Mouse (Mus musculus): ENCODE results near the gene Retreg2. TPM values are rescaled to one million over a fixed set of nuclear protein-coding genes. Genes with fewer than 3 reads are reported as not detected.
A peak's percentile ranks its signal among the peaks of the same experiment; 100 is the strongest.

Gene Retreg2
- polyA plus RNA-seq, 1 experiment from 2014 or later: 103 TPM

GRCm38 (mm10) chr1:75179334-75180104 lies 36.9 kb downstream of the Retreg2 start:
- 5% methylated on average over 23 of the region's 23 CpGs for WGBS
- H3K36me3 ChIP-seq: peaks cover 47% of the 10 kb centered on the region
- H3K27ac ChIP-seq (replicated peaks): peak overlapping the region; percentile 71
- peak overlapping the region; percentile 56 for H3K4me3 ChIP-seq
- H3K27me3 ChIP-seq: no peaks in the 10 kb centered on the region
- H3K9ac ChIP-seq (replicated peaks): peak overlapping the region; percentile 59
- peak overlapping the region; percentile 99 for H3K4me2 ChIP-seq (replicated peaks)
- ATAC-seq (replicated peaks): peak; percentile 46
- H3K9me3 ChIP-seq: no peaks in the 10 kb centered on the region
- peaks cover 30% of the 10 kb centered on the region for H3K4me1 ChIP-seq

- peaks cover 48% of the 10 kb centered on the region for H3K36me3 ChIP-seq
- H3K27ac ChIP-seq (replicated peaks): peak within 1 kb of the TSS; percentile 71
These were observed 37.6 kb downstream of the Retreg2 start, which contains the start of gene Abcb6 for GRCm38 (mm10) chr1:75180105-75180590. Abcb6 (minus strand) TSS chr1:75180392.

GRCm38 (mm10) chr1:75180741-75181140 lies 38.2 kb downstream of the Retreg2 start:
- peak overlapping the region; percentile 99 for H3K4me2 ChIP-seq (replicated peaks)
- H3K4me1 ChIP-seq: peaks cover 30% of the 10 kb centered on the region
- peak overlapping the region; percentile 22 for H3K9ac ChIP-seq (replicated peaks)
- peaks cover 48% of the 10 kb centered on the region for H3K36me3 ChIP-seq
- H3K27ac ChIP-seq (replicated peaks): 0 out of 2 replicates have a peak overlapping the region, but pooled peaks have one; percentile 71
- H3K27me3 ChIP-seq: no peaks in the 10 kb centered on the region
- 26% methylated on average over 7 of the region's 7 CpGs for WGBS
- no peaks in the 10 kb centered on the region for H3K9me3 ChIP-seq
- peak overlapping the region; percentile 56 for H3K4me3 ChIP-seq
- ATAC-seq (replicated peaks): peak; percentile 3; the same call in 1 of the 2 replicates

More at GRCm38 (mm10) chr1:75180105-75180590, 37.6 kb downstream of the Retreg2 start, which contains the start of gene Abcb6:
- Histone ChIP-seq H3K4me3 (peak within 1 kb of the TSS; percentile 56), H3K9me3 (no peaks in the 10 kb centered on the region), H3K27me3 (no peaks in the 10 kb centered on the region), H3K4me2 (replicated peaks) (peak within 1 kb of the TSS; percentile 99), H3K4me1 (peaks cover 30% of the 10 kb centered on the region), H3K9ac (replicated peaks) (peak within 1 kb of the TSS; percentile 59)
- ATAC-seq (replicated peaks): peak; percentile 94
- WGBS: under 1% methylated on average over 31 of the region's 31 CpGs

- Histone ChIP-seq H3K27me3 (no peaks in the 10 kb centered on the region), H3K4me3 (no peak overlapping the region), H3K4me2 (replicated peaks) (no peak overlapping the region), H3K36me3 (peaks cover 47% of the 10 kb centered on the region), H3K9ac (replicated peaks) (no peak overlapping the region), H3K27ac (replicated peaks) (no peak overlapping the region), H3K9me3 (no peaks in the 10 kb centered on the region), H3K4me1 (peaks cover 30% of the 10 kb centered on the region)
- ATAC-seq (replicated peaks): no peak
- 84% methylated on average over 4 of the region's 4 CpGs for WGBS
These were observed 38.8 kb downstream of the Retreg2 start for GRCm38 (mm10) chr1:75181377-75181870.

GRCm38 (mm10) chr1:75182160-75182559 lies 39.6 kb downstream of the Retreg2 start:
- ATAC-seq (replicated peaks): no peak
- H3K9ac ChIP-seq (replicated peaks): no peak overlapping the region
- no peaks in the 10 kb centered on the region for H3K9me3 ChIP-seq
- H3K4me2 ChIP-seq (replicated peaks): no peak overlapping the region
- peaks cover 30% of the 10 kb centered on the region for H3K4me1 ChIP-seq
- no peak overlapping the region for H3K27ac ChIP-seq (replicated peaks)
- no peaks in the 10 kb centered on the region for H3K27me3 ChIP-seq
- H3K4me3 ChIP-seq: no peak overlapping the region
- WGBS: 69% methylated on average over 4 of the region's 4 CpGs
- peaks cover 51% of the 10 kb centered on the region for H3K36me3 ChIP-seq

GRCm38 (mm10) chr1:75185495-75185894 lies 42.9 kb downstream of the Retreg2 start:
- no peak overlapping the region for H3K4me3 ChIP-seq
- H3K4me2 ChIP-seq (replicated peaks): no peak overlapping the region
- H3K27ac ChIP-seq (replicated peaks): no peak overlapping the region
- ATAC-seq (replicated peaks): no peak
- H3K4me1 ChIP-seq: peaks cover 10% of the 10 kb centered on the region
- H3K9ac ChIP-seq (replicated peaks): no peak overlapping the region
- no peaks in the 10 kb centered on the region for H3K9me3 ChIP-seq
- 93% methylated on average over 11 of the region's 11 CpGs for WGBS
- H3K27me3 ChIP-seq: no peaks in the 10 kb centered on the region
- H3K36me3 ChIP-seq: peaks cover 63% of the 10 kb centered on the region

GRCm38 (mm10) chr1:75187126-75187525 lies 44.5 kb downstream of the Retreg2 start:
- Histone ChIP-seq H3K27me3 (no peaks in the 10 kb centered on the region), H3K4me2 (replicated peaks) (no peak overlapping the region), H3K9ac (replicated peaks) (no peak overlapping the region), H3K27ac (replicated peaks) (no peak overlapping the region), H3K36me3 (peaks cover 62% of the 10 kb centered on the region), H3K9me3 (no peaks in the 10 kb centered on the region), H3K4me1 (peaks cover 14% of the 10 kb centered on the region), H3K4me3 (no peak overlapping the region)
- ATAC-seq (replicated peaks): no peak

- ATAC-seq (replicated peaks): no peak
- no peak overlapping the region for H3K9ac ChIP-seq (replicated peaks)
- H3K27ac ChIP-seq (replicated peaks): no peak overlapping the region
- no peak overlapping the region for H3K4me2 ChIP-seq (replicated peaks)
- no peaks in the 10 kb centered on the region for H3K9me3 ChIP-seq
- H3K4me1 ChIP-seq: peaks cover 20% of the 10 kb centered on the region
- no peak overlapping the region for H3K4me3 ChIP-seq
- H3K36me3 ChIP-seq: peaks cover 55% of the 10 kb centered on the region
- H3K27me3 ChIP-seq: no peaks in the 10 kb centered on the region
- WGBS: 85% methylated on average over 2 of the region's 2 CpGs
These were observed 45.4 kb downstream of the Retreg2 start for GRCm38 (mm10) chr1:75187914-75188483.

- ATAC-seq (replicated peaks): no peak
- Histone ChIP-seq H3K27me3 (no peaks in the 10 kb centered on the region), H3K36me3 (peaks cover 37% of the 10 kb centered on the region), H3K27ac (replicated peaks) (no peak overlapping the region), H3K4me1 (peaks cover 24% of the 10 kb centered on the region), H3K9ac (replicated peaks) (no peak overlapping the region), H3K9me3 (no peaks in the 10 kb centered on the region), H3K4me2 (replicated peaks) (peak overlapping the region; percentile 94), H3K4me3 (peak overlapping the region; percentile 79; the same call in 1 of the 2 replicates)
- 79% methylated on average over 2 of the region's 2 CpGs for WGBS
These were observed 48.0 kb downstream of the Retreg2 start for GRCm38 (mm10) chr1:75190577-75190976.

GRCm38 (mm10) chr1:75191258-75191621 lies 48.7 kb downstream of the Retreg2 start:
- 40% methylated on average over 5 of the region's 5 CpGs for WGBS
- peak overlapping the region; percentile 90 for H3K9ac ChIP-seq (replicated peaks)
- peak overlapping the region; percentile 94 for H3K4me2 ChIP-seq (replicated peaks)

GRCm38 (mm10) chr1:75191622-75192402 lies 49.2 kb downstream of the Retreg2 start, which contains the start of the genes Ankzf1 and Atg9a:
Ankzf1 (plus strand) TSS chr1:75192151.
Atg9a (minus strand) TSS chr1:75192196.
- H3K4me3 ChIP-seq: peak within 1 kb of the TSS; percentile 79
- ATAC-seq (replicated peaks): peak; percentile 100
- peak within 1 kb of the TSS; percentile 94 for H3K4me2 ChIP-seq (replicated peaks)
- no peaks in the 10 kb centered on the region for H3K27me3 ChIP-seq
- under 1% methylated on average over 54 of the region's 56 CpGs for WGBS
- peaks cover 38% of the 10 kb centered on the region for H3K36me3 ChIP-seq
- no peaks in the 10 kb centered on the region for H3K9me3 ChIP-seq
- peak within 1 kb of the TSS; percentile 94 for H3K27ac ChIP-seq (replicated peaks)
- peaks cover 24% of the 10 kb centered on the region for H3K4me1 ChIP-seq
- H3K9ac ChIP-seq (replicated peaks): peak within 1 kb of the TSS; percentile 90

More at GRCm38 (mm10) chr1:75191258-75191621, 48.7 kb downstream of the Retreg2 start:
- Histone ChIP-seq H3K27me3 (no peaks in the 10 kb centered on the region), H3K4me3 (peak overlapping the region; percentile 79), H3K9me3 (no peaks in the 10 kb centered on the region), H3K4me1 (peaks cover 24% of the 10 kb centered on the region), H3K36me3 (peaks cover 37% of the 10 kb centered on the region), H3K27ac (replicated peaks) (peak overlapping the region; percentile 94)
- ATAC-seq (replicated peaks): no peak

All from forebrain, embryonic 15.5 days (tissue).